Mouse (Mus musculus): ENCODE results near the gene Xpo6.

The Xpo6 gene

DNA sequence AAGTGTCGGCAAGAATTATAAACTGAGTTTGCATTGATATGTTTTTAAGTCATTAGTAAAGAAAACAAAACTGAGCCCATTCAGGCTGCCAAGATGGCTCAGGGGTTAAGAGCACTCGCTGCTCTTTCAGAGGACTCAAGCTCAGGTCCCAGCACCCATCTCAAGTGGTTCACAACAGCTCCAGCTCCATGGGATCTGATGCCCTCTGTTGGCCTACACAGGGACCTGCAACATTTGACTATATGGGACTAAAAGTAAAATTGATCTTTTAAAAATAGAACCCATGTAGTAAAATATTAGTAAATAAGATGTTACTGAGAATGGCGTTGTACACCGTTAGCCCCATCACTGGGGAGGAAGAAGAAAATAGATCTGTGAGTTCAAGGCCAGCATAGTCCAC is 130.0 kb downstream of the Xpo6 start:
- DNase-seq: no peak

- DNase-seq: peak; percentile 46
Observed at GRCm38 (mm10) chr7:126066777-126067176, 133.5 kb downstream of the Xpo6 start.

GRCm38 (mm10) chr7:126065243-126065876 is 134.9 kb downstream of the Xpo6 start:
- DNase-seq: no peak

- no peak for DNase-seq
Observed at GRCm38 (mm10) chr7:126062228-126062627, 138.1 kb downstream of the Xpo6 start.

- DNase-seq: no peak
Observed at GRCm38 (mm10) chr7:126058918-126059317, 141.4 kb downstream of the Xpo6 start.

DNA sequence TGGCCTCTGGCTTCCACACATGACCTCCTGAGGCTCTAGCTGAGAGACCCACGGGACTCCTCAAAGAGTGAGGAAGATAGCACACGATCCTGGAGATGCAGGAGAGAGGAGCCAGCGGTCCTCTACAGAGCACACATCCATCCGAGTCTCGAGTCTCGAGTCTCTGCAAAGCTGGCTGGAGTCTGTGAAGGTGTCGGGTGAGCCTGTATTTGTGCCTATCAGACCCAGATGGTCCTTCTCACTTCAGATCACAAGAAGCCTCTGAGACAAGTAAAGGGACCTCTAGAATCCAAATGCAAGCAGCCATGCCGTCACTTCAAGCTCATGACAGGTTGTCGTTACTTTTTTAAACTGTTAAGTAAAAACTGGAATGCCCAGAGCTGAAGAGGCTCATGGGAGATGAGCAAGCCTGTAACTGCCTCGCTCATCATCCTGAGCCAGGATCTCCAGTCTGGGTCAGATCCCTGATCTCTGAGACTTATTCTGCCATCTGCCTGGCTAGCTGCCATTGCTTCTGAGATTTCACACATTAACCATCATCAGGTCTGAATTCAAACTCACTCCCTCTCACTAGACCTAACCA is 142.9 kb downstream of the Xpo6 start:
- no peak for DNase-seq

- DNase-seq: no peak
Observed at GRCm38 (mm10) chr7:126054574-126054973, 145.7 kb downstream of the Xpo6 start.

DNA sequence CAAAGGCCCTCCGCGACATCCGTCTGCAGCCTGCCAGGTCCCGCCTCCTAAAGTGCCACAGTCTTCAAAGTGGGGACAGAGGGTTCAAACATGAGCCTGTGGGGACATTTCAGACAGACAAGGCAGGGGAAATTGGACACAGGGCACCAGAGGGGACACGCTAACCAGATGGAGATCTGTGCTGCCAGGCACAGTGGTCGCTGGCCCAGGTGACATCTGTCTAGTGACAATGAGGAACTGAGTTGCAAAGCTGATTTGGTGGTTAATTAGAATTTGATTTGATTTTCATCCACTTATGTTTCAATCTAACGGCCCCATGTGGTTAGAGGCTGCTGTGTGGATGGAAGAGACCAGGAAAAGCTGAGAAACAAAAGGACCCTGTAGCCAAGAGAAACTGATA is 146.7 kb downstream of the Xpo6 start:
- DNase-seq: no peak

DNA sequence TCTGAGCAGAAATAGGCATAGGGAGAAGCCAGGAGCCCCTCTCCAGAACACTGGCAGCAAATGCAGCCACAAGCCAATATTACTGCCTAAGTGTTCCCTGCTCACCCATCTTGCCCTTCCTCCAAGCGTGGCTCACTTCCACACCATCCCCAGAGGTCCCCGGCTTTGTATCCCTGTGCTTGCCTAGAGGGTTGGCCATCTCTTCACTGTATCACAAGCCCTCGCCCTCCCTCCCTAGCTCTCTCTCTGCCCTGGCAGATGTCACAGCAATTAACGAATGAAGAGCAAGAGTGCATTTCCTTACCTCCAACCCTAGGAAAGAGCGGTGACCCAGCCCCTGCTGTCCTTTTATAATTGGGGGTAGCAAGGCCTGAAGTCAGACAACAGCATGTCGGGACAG is 148.4 kb downstream of the Xpo6 start:
- no peak for DNase-seq
